Mouse (Mus musculus) left cerebral cortex, adult 2 months (tissue): ENCODE measurements at regions not wholly inside any gene's neighbourhood (a gene's known extent, or its start where the extent isn't known, plus 50 kb on each side); places are given as distances from the start of the nearest gene placed in this dataset.

ENCODE experiments used
- DNase-seq, 2 experiments: peaks; one replicate each; pipeline ENCODE4 v3.0.0; 2021 to 2022; ENCODE audit warnings: low spot score in 2 of 2, mixed read lengths in 1 of 2; ENCODE audit errors: extremely low spot score in 1 of 2
- H3K27ac ChIP-seq: fragments of 200-600 bp; 2 replicates; pipeline ENCODE4 v1.8.1; 2022
- H3K4me3 ChIP-seq: fragments of 200-600 bp; 2 replicates; pipeline ENCODE4 v1.8.1; 2022
- CTCF ChIP-seq: fragments of 200-600 bp; IDR thresholded peaks from 2 replicates; pipeline ENCODE4 v1.8.1; 2022; ENCODE audit warnings: antibody characterized with exemption, mild to moderate bottlenecking, moderate library complexity
- intact Hi-C: fragments of 180-260 bp; cut with DNase I; formaldehyde crosslinking; loops from one replicate; pipeline ENCODE4 v1.15.1; 2025

DNA sequence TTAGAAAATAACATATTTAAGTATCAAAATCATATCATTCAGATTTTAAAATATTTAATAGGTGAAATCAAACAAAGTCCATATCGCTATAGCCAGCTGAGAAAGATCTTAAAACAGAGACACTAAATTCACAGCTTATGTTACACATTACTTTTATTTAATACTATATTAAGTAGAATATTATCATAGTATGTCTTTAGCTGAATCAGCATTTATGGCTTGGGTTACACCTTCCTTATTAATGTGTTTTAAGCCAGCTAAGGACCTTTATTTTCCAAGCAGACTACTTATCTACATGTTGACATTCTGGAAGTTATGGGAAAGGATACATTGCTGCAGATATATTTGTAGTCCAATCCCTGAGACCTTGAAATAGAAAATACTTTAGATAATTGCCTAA lies 684.9 kb upstream of the Adgrl4 start:
- TF ChIP-seq CTCF = no peak
- no peak overlapping the region for H3K27ac ChIP-seq
- intact Hi-C loops = no loop called here
- no peak overlapping the region for H3K4me3 ChIP-seq
- no peak for DNase-seq

GRCm38 (mm10) chr3:150759854-150760253 lies 677.8 kb upstream of the Adgrl4 start:
- no peak for TF ChIP-seq CTCF
- no peak for DNase-seq
- no peak overlapping the region for H3K27ac ChIP-seq
- H3K4me3 ChIP-seq = no peak overlapping the region
- intact Hi-C loops = no loop called here

DNA sequence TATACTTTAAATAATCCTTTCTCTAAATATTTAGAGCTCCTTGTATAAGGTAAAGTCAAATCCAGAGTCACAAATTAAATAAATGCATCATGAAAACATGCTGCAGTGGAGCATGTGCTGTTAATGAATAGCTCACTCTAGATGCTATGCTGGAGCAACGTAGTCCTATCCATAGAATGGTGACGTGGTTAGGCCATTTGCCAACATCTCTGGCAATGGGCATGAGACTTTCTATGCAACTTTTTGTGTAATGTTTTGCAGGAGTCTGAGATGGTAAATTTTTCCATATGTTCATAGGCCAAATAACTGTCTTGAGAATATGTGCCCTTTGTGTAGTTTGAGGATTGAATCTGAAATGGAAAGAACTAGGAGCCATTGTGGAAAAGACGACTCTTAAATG lies 653.1 kb upstream of the Adgrl4 start:
- intact Hi-C loops = no loop called here
- no peak overlapping the region for H3K4me3 ChIP-seq
- TF ChIP-seq CTCF = no peak

GRCm38 (mm10) chr3:150817807-150818206 lies 619.9 kb upstream of the Adgrl4 start:
- Histone ChIP-seq H3K4me3 (no peak overlapping the region), H3K27ac (no peak overlapping the region)
- intact Hi-C loops = no loop called here
- DNase-seq = no peak
- no peak for TF ChIP-seq CTCF

More for the DNA sequence above, 653.1 kb upstream of the Adgrl4 start:
- no peak overlapping the region for H3K27ac ChIP-seq
- DNase-seq = no peak

GRCm38 (mm10) chr3:150819369-150819768 lies 618.3 kb upstream of the Adgrl4 start:
- no peak for TF ChIP-seq CTCF
- intact Hi-C loops = no loop called here
- no peak for DNase-seq
- Histone ChIP-seq H3K27ac (no peak overlapping the region), H3K4me3 (no peak overlapping the region)

DNA sequence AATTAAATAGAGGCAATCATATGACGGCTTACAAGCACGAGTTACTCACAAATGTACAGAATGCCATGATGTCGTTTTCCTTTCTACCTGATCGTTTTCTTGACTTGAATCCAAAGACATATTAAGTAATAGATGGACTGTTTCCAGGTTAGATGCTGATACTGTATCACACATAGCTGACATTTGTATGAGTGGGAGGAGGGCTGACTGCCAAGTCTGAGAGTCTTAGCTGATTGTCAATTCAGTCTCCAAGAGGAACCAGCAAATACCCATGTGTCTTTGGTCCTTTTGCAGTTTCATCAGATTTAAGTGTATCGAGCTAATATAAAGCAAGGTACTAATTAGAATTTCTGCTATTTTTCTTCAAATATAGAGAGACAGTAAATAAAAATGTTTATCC lies 617.6 kb upstream of the Adgrl4 start:
- no peak for TF ChIP-seq CTCF
- intact Hi-C loops = no loop called here
- Histone ChIP-seq H3K27ac (no peak overlapping the region), H3K4me3 (no peak overlapping the region)
- DNase-seq = peak in 1 of 2 experiments; percentile 15

DNA sequence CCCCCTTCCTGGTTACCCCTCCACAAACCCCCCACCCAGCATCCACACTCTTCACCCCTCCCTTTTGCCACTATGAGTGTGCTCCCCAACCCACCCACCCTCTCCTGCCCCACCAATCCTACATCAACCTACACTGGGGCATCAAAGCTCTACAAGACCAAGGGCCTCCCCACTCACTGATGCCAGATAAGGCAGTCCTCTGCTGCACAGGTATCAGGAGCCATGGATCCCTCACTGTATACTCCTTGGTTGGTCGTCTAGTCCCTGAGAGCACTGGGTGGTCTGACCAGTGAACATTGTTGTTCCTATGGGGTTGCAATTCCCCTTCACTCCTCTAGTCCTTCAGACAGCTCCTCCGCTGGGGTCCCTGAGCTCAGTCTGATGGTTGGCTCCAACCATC lies 591.7 kb upstream of the Adgrl4 start:
- Histone ChIP-seq H3K27ac (no peak overlapping the region), H3K4me3 (no peak overlapping the region)
- TF ChIP-seq CTCF = no peak
- DNase-seq = no peak
- intact Hi-C loops = no loop called here

- no peak for TF ChIP-seq CTCF
Measured at GRCm38 (mm10) chr3:150852107-150852506, 585.6 kb upstream of the Adgrl4 start.

DNA sequence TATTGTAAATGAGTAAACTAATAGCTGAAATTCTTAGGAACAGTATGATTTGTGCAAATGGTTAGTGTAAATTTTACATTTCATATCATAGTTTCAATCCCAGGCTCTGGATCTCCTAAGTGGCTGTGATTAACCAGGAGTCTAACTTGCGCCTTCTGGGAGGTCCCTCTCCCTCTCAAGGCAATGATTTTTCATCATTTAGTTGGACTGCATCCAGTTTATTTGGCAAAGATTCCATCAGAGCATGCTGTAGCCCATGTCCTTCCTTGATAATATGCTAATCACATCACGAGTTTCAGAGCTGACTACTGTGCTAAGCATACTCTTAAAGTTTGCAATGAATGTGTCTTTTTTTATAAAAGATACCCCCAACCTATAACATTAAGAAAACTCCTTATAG lies 541.0 kb upstream of the Adgrl4 start:
- TF ChIP-seq CTCF = no peak
- no peak for DNase-seq
- intact Hi-C loops = no loop called here
- Histone ChIP-seq H3K4me3 (no peak overlapping the region), H3K27ac (no peak overlapping the region)

More at GRCm38 (mm10) chr3:150852107-150852506, 585.6 kb upstream of the Adgrl4 start:
- Histone ChIP-seq H3K4me3 (no peak overlapping the region), H3K27ac (no peak overlapping the region)
- intact Hi-C loops = no loop called here
- no peak for DNase-seq

GRCm38 (mm10) chr3:150910091-150910490 lies 527.6 kb upstream of the Adgrl4 start:
- DNase-seq = no peak
- H3K4me3 ChIP-seq = no peak overlapping the region
- TF ChIP-seq CTCF = no peak
- no peak overlapping the region for H3K27ac ChIP-seq
- intact Hi-C loops = no loop called here

DNA sequence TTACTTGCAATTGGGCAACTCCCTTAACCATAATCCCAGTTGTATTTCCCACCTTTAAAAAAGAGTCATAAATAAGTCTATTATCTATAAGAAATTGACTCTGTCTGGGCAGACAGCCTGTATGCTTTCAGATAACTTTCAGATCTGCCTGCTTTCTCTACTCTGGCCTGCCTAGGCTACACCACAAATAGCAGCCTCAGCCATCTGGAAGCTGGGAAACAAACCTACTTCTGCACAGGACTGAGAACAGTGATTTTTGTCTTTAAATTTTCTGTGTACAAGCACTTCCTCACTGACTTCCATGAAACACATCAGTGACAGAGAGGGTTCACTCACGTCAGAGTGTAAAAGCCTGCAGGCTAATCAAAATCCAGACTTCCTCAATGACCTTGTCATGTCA lies 482.8 kb upstream of the Adgrl4 start:
- H3K4me3 ChIP-seq = no peak overlapping the region
- no peak for DNase-seq
- TF ChIP-seq CTCF = no peak
- H3K27ac ChIP-seq = no peak overlapping the region
- intact Hi-C loops = no loop called here

DNA sequence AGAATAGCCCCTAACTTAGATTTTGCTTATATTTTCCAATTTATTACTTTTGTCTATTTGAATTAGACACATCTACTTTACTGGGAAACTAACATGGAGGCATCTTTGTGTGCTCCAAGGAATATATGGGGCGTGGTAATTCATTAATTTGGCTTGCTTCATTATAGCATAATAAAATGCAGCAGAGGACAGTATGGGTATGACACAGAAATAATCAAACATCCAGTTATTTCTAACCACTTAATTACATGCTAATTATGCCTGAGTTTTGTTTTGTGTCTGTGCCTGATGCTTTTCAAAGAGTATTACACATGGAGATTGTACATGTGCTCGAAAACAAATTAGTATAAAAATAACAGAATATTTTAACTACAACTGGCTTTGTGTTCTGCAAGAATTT lies 438.0 kb upstream of the Adgrl4 start:
- H3K4me3 ChIP-seq = no peak overlapping the region
- intact Hi-C loops = loop anchor here (5.0 kb wide), 1 partner anchor 568 kb away; no protein-coding TSS in a partner anchor
- no peak for DNase-seq
- no peak for TF ChIP-seq CTCF
- no peak overlapping the region for H3K27ac ChIP-seq

- TF ChIP-seq CTCF = no peak
- intact Hi-C loops = loop anchor here (5.0 kb wide), 1 partner anchor 567 kb away; no protein-coding TSS in a partner anchor
- DNase-seq = no peak
- H3K27ac ChIP-seq = no peak overlapping the region
- no peak overlapping the region for H3K4me3 ChIP-seq
Measured at GRCm38 (mm10) chr3:151000217-151000616, 437.5 kb upstream of the Adgrl4 start.
